In genomic region chr3:103139047-103139446, GRCm38 (mm10) we compare ENCODE assay signal across 9 mouse cellular contexts. TPM values are rescaled to one million over a fixed set of nuclear protein-coding genes. Genes with fewer than 3 reads are reported as not detected.
A peak's percentile ranks its signal among the peaks of the same experiment; 100 is the strongest.
DNase-seq lines count a peak whose midpoint lies in the region; ATAC-seq and TF ChIP-seq lines count a peak whose summit lies in the region.
"Had no signal": no experiment of that assay in that cellular context is flagged by ENCODE, and none has a peak within 500 bp of the region (broad histone marks: within the 10 kb centered on the region; RNA-seq: fewer than 3 reads in every experiment).

No protein-coding gene starts in this region.

- no peaks in the 10 kb centered on the region for H3K27me3 ChIP-seq in midbrain, embryonic 16.5 days (ENCODE audit: control insufficient read depth, insufficient read depth, low read depth, low read length)

- DNase-seq in heart, adult 9 months (ENCODE audit: low spot score in 2 of 2): peak; percentile 44 to 64
- peak; percentile 26 for DNase-seq in kidney, adult 9 months
- DNase-seq in lung, adult 2 months: no peak
- DNase-seq in retina, embryonic 14.5 days (ENCODE audit: low spot score): no peak
- DNase-seq in cerebellum, postnatal 10 days: no peak
- no peak for DNase-seq in cerebellum, postnatal 4 days (ENCODE audit: low spot score in 2 of 2)
- DNase-seq: thymus, postnatal 36 days had no signal

- WGBS in lung, adult 2 months: 34% methylated on average over 8 of the region's 8 CpGs
- WGBS in midbrain, embryonic 16.5 days: 73% methylated on average over 8 of the region's 8 CpGs

- peak overlapping the region; percentile 89 for H3K27ac ChIP-seq in bone marrow macrophage, adult 2 months (ENCODE audit: insufficient read depth, low read depth, low read length)
- H3K27ac ChIP-seq in midbrain, embryonic 16.5 days (ENCODE audit: low read length): no peak overlapping the region

- TF ChIP-seq POLR2A in bone marrow macrophage, adult 2 months (IDR thresholded peaks at IDR 0.05; ENCODE audit: borderline replicate concordance, low read depth, low read length): no peak
- peak; percentile 25; the same call in 1 of the 2 replicates for TF ChIP-seq POLR2A in lung, adult 2 months (IDR thresholded peaks at IDR 0.05; ENCODE audit: borderline replicate concordance, extremely low read depth, low read depth, low read length)

- H3K9me3 ChIP-seq in midbrain, embryonic 16.5 days (replicated peaks; ENCODE audit: control insufficient read depth, low read length, poor library complexity, severe bottlenecking): no peaks in the 10 kb centered on the region

- no peaks in the 10 kb centered on the region for H3K36me3 ChIP-seq in midbrain, embryonic 16.5 days (ENCODE audit: control insufficient read depth, insufficient read depth, low read length)

- H3K4me2 ChIP-seq in midbrain, embryonic 16.5 days (ENCODE audit: low read length): no peak overlapping the region

- ATAC-seq in midbrain, embryonic 16.5 days: no peak

- H3K9ac ChIP-seq in midbrain, embryonic 16.5 days (ENCODE audit: low read depth, low read length): no peak overlapping the region

- TF ChIP-seq CTCF in bone marrow macrophage, adult 2 months (IDR thresholded peaks at IDR 0.05; ENCODE audit: low read depth, low read length): no peak
- no peak for TF ChIP-seq CTCF in lung, adult 2 months (IDR thresholded peaks at IDR 0.05; ENCODE audit: insufficient read depth, low read length)

- H3K4me1 ChIP-seq in bone marrow macrophage, adult 2 months (ENCODE audit: control insufficient read depth, insufficient read depth, low read length): peaks cover 19% of the 10 kb centered on the region
- H3K4me1 ChIP-seq in lung, adult 2 months (ENCODE audit: control insufficient read depth, insufficient read depth, low read length): peaks cover 5% of the 10 kb centered on the region
- H3K4me1 ChIP-seq in midbrain, embryonic 16.5 days (ENCODE audit: control insufficient read depth, insufficient read depth, low read length): no peaks in the 10 kb centered on the region

- H3K4me3 ChIP-seq in bone marrow macrophage, adult 2 months (ENCODE audit: insufficient read depth, low read length): no peak overlapping the region
- H3K4me3 ChIP-seq in lung, adult 2 months (replicated peaks; ENCODE audit: extremely low read depth, low read depth, low read length): peak overlapping the region; percentile 4
- no peak overlapping the region for H3K4me3 ChIP-seq in midbrain, embryonic 16.5 days (ENCODE audit: low read depth, low read length)

RNA-seq across cellular contexts. Expression of gene Bcas2, which starts 32.4 kb away (rescaled TPM):
- polyA plus RNA-seq in bone marrow macrophage, adult 2 months (2012; ENCODE audit: insufficient read depth, insufficient read length, missing spikeins): 68.5 and 75.7 TPM in 2 replicates
- 18.4 and 25.4 TPM in 2 replicates for polyA plus RNA-seq in lung, adult 2 months (2012; rRNA removed)
- polyA plus RNA-seq in midbrain, embryonic 16.5 days (2015; fragmentation: Nextera tagmentation; extraction: Ambion mirVana): 243 and 253 TPM in 2 replicates

RNA-seq across cellular contexts. Expression of gene Dennd2c, which starts 36.6 kb away (rescaled TPM):
- polyA plus RNA-seq in bone marrow macrophage, adult 2 months (2012; ENCODE audit: insufficient read depth, insufficient read length, missing spikeins): 6.0 and 6.5 TPM in 2 replicates
- 1.2 and 3.7 TPM in 2 replicates for polyA plus RNA-seq in lung, adult 2 months (2012; rRNA removed)
- polyA plus RNA-seq in midbrain, embryonic 16.5 days (2015; fragmentation: Nextera tagmentation; extraction: Ambion mirVana): 1.2 and 1.5 TPM in 2 replicates

Comparison
In these comparisons a context has a peak if more than half of its experiments do, and no peak if none do; other contexts are left out.
1. DNase-seq: peak in heart, adult 9 months (2 of 2) and kidney, adult 9 months (single experiment); none in lung, adult 2 months (single experiment), retina, embryonic 14.5 days (single experiment), cerebellum, postnatal 10 days (0 of 2) and cerebellum, postnatal 4 days (0 of 2).